Mouse (Mus musculus) small intestine, adult 2 months (tissue): ENCODE data around the gene Bloc1s6.

Source experiments
- CTCF ChIP-seq: fragments of 200-500 bp; IDR thresholded peaks from 2 replicates; pipeline ENCODE4 v1.5.1; 2012; ENCODE audit warnings: low read depth, mild to moderate bottlenecking, control low read depth, inconsistent platforms, low read length, moderate library complexity, mixed read lengths; ENCODE audit not compliant: insufficient replicate concordance, insufficient read length; ENCODE audit errors: extremely low read depth
- POLR2A ChIP-seq: fragments of 200-500 bp; IDR thresholded peaks from 2 replicates; pipeline ENCODE4 v1.6.1; 2012; ENCODE audit warnings: low read depth, mild to moderate bottlenecking, control low read depth, inconsistent platforms, low read length, moderate library complexity

DNA sequence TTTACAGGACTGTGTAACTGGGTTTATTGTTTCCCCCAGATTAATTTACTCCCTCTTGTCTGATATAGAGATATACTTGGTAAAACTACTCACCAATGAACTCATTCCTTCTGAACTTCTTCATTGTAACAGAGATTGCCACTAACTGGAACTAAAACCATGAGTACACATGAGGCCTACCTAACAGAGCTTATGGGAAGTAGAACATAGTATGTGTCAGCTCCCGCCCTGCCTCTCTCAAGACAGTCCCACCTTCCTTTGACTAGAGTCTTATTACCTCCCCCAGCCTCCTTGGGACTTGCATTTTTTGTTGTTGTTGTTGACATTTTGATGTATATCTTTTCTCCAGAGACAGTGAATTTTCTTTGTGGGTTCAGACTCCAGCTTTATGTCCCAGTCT, 34.6 kb downstream of the Bloc1s6 start:
- TF ChIP-seq CTCF (no peak), POLR2A (no peak)
